Mouse (Mus musculus): ENCODE measurements around the gene Efcab11. TPM values are rescaled to one million over a fixed set of nuclear protein-coding genes. Genes with fewer than 3 reads are reported as not detected.

Gene Efcab11
- total RNA-seq, 1 experiment = 2.9 TPM

DNA sequence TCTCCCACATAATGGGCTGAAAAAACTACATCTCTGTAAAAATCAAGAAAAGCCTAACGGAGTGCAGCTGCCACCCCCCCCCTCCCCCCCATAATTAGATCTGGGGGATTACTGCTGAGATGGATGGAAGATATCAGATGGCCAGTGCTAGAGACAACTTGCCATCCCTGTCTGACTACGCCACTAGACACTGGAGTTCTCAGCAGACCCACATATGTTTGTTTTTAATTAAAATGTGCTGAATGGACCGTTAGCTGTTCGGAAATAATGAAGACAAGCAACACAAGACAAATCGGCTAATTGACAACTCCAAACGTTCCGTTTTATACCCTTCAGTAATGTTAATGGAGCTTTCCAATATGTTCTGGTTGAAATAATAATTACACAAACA, 213.5 kb downstream of the Efcab11 start:
- Histone ChIP-seq H3K4me1 (ENCODE audit: control insufficient read depth in 2 of 2, insufficient read depth in 2 of 2, low read length in 2 of 2, poor library complexity in 1 of 2) (no peaks in the 10 kb centered on the region), H3K36me3 (ENCODE audit: control insufficient read depth, insufficient read depth, low read length, poor library complexity, severe bottlenecking) (no peaks in the 10 kb centered on the region), H3K4me3 (ENCODE audit: insufficient read depth in 1 of 2, low read depth in 1 of 2, low read length in 2 of 2, poor library complexity in 1 of 2, severe bottlenecking in 1 of 2) (no peak overlapping the region), H3K9me3 (ENCODE audit: control insufficient read depth, insufficient read depth, low read depth, low read length) (no peaks in the 10 kb centered on the region), H3K9ac (ENCODE audit: insufficient read depth, low read depth, low read length, poor library complexity, severe bottlenecking) (no peak overlapping the region), H3K27ac (ENCODE audit: insufficient read depth, low read depth, low read length, poor library complexity, severe bottlenecking) (no peak overlapping the region)
- no peak for TF ChIP-seq MAFK (IDR thresholded peaks at IDR 0.05; ENCODE audit: insufficient read depth, low read depth, low read length)
- no peak for TF ChIP-seq ZNF384 (IDR thresholded peaks at IDR 0.05; ENCODE audit: low read depth, low read length)
- no peak for TF ChIP-seq ZC3H11A (IDR thresholded peaks at IDR 0.05; ENCODE audit: borderline replicate concordance, low read depth, low read length)
- no peak for TF ChIP-seq CHD2 (IDR thresholded peaks at IDR 0.05; ENCODE audit: low read depth, low read length)
- no peak for TF ChIP-seq HCFC1 (IDR thresholded peaks at IDR 0.05; ENCODE audit: borderline replicate concordance, insufficient read depth, low read length)
- DNase-seq (ENCODE audit: low read depth, low spot score) = no peak
- in situ Hi-C loops (cut with MboI; ENCODE audit: low sequenced_read_pairs in 2 of 2, unreplicated experiment in 2 of 2) = no loop called here

DNA sequence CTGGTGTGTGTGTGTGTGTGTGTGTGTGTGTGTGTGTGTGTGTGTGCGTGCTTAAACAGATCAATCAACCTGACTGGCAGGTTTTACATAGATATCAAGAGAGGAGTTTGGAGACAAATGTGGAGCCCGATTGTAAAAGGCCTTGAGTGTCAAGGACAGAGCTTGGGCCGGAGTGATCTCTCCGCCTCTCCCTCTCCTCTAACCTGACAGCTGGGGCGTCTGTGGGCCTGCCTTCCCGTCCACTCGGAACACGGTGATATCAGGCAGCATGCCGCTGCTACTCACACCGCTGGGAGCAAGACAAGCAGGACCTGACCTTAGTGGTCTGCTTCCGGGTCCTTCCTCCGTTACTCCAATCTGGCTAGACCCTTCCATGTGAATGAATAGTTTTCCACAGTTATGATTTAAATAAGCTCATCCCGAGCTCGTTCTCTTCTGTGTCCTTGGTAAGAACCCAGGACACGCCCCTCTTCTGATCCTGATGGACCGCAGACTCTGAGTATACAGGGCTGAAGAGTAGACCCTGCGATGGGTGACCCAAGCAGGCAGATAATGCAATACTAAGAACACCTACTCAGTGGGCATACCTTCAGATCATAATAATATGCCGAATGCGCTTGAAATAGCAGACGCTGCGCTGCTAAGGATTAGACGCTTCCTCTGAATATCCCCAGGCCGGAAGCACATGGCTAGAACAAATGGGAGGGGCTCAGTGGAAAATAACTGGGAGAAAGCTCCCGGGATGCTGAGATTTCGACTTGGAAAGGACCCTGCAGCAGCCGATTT, 214.1 kb downstream of the Efcab11 start:
- no peak for DNase-seq (ENCODE audit: low read depth, low spot score)
- Histone ChIP-seq H3K9me3 (ENCODE audit: control insufficient read depth, insufficient read depth, low read depth, low read length) (no peaks in the 10 kb centered on the region), H3K4me1 (ENCODE audit: control insufficient read depth in 2 of 2, insufficient read depth in 2 of 2, low read length in 2 of 2, poor library complexity in 1 of 2) (no peaks in the 10 kb centered on the region), H3K9ac (ENCODE audit: insufficient read depth, low read depth, low read length, poor library complexity, severe bottlenecking) (no peak overlapping the region), H3K4me3 (ENCODE audit: insufficient read depth in 1 of 2, low read depth in 1 of 2, low read length in 2 of 2, poor library complexity in 1 of 2, severe bottlenecking in 1 of 2) (no peak overlapping the region), H3K36me3 (ENCODE audit: control insufficient read depth, insufficient read depth, low read length, poor library complexity, severe bottlenecking) (no peaks in the 10 kb centered on the region), H3K27ac (ENCODE audit: insufficient read depth, low read depth, low read length, poor library complexity, severe bottlenecking) (no peak overlapping the region)
- in situ Hi-C loops (cut with MboI; ENCODE audit: low sequenced_read_pairs in 2 of 2, unreplicated experiment in 2 of 2) = no loop called here
- TF ChIP-seq MAFK (IDR thresholded peaks at IDR 0.05; ENCODE audit: insufficient read depth, low read depth, low read length) (no peak), CHD2 (IDR thresholded peaks at IDR 0.05; ENCODE audit: low read depth, low read length) (no peak), HCFC1 (IDR thresholded peaks at IDR 0.05; ENCODE audit: borderline replicate concordance, insufficient read depth, low read length) (no peak), ZNF384 (IDR thresholded peaks at IDR 0.05; ENCODE audit: low read depth, low read length) (no peak), ZC3H11A (IDR thresholded peaks at IDR 0.05; ENCODE audit: borderline replicate concordance, low read depth, low read length) (no peak)

DNA sequence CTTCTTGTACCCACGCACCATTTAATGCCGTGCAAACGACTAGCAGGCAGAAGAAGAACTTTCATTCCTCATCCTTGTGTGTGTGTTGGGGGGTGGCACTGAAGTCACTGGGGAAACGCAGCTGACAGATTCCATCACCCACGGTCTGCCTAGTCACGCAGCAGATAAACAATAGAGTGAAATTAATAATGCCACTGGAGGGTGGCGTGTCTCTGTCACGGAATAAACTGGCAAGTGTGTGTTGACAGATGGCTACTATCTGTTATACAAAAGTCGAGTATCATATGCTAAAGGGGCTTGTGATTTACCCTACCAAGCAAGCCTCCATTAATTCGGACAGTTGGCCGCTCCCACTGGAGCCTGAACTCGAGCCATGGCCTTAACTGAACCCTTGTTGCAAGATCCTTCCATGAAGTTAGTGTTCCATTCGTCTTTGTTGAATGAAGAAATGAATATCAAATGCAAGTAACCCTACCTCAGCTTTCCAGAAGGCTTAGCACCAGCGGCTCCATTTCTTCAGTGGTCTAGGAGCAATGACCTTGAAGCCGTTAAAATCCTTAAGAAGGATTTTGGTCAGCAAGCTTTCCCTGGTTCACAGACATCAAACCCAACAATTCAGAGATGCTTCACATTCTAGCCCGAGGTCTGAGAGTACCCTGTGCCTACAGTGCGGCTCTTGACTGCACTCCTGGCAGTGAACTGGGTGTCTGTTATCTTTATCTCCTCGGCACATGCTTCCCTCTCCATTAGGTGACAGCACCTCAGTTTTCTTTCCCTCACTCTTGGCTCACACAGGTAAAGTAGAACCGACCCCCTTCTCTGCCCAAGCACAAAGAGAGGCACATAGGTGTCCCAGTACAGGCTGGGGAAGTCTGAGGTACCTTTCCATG, 229.0 kb downstream of the Efcab11 start:
- in situ Hi-C loops (cut with MboI; ENCODE audit: low sequenced_read_pairs in 2 of 2, unreplicated experiment in 2 of 2) = no loop called here
- H3K36me3 ChIP-seq (ENCODE audit: control insufficient read depth, insufficient read depth, low read length, poor library complexity, severe bottlenecking) = no peaks in the 10 kb centered on the region
- H3K27ac ChIP-seq (ENCODE audit: insufficient read depth, low read depth, low read length, poor library complexity, severe bottlenecking) = no peak overlapping the region
- H3K4me1 ChIP-seq (ENCODE audit: control insufficient read depth in 2 of 2, insufficient read depth in 2 of 2, low read length in 2 of 2, poor library complexity in 1 of 2) = no peaks in the 10 kb centered on the region
- no peak overlapping the region for H3K9ac ChIP-seq (ENCODE audit: insufficient read depth, low read depth, low read length, poor library complexity, severe bottlenecking)
- H3K4me3 ChIP-seq (ENCODE audit: insufficient read depth in 1 of 2, low read depth in 1 of 2, low read length in 2 of 2, poor library complexity in 1 of 2, severe bottlenecking in 1 of 2) = no peak overlapping the region
- TF ChIP-seq HCFC1 (IDR thresholded peaks at IDR 0.05; ENCODE audit: borderline replicate concordance, insufficient read depth, low read length) = no peak
- no peak for TF ChIP-seq ZC3H11A (IDR thresholded peaks at IDR 0.05; ENCODE audit: borderline replicate concordance, low read depth, low read length)
- no peak for TF ChIP-seq MAFK (IDR thresholded peaks at IDR 0.05; ENCODE audit: insufficient read depth, low read depth, low read length)
- no peak for TF ChIP-seq CHD2 (IDR thresholded peaks at IDR 0.05; ENCODE audit: low read depth, low read length)
- TF ChIP-seq ZNF384 (IDR thresholded peaks at IDR 0.05; ENCODE audit: low read depth, low read length) = no peak
- DNase-seq (ENCODE audit: low read depth, low spot score) = no peak
- no peaks in the 10 kb centered on the region for H3K9me3 ChIP-seq (ENCODE audit: control insufficient read depth, insufficient read depth, low read depth, low read length)

DNA sequence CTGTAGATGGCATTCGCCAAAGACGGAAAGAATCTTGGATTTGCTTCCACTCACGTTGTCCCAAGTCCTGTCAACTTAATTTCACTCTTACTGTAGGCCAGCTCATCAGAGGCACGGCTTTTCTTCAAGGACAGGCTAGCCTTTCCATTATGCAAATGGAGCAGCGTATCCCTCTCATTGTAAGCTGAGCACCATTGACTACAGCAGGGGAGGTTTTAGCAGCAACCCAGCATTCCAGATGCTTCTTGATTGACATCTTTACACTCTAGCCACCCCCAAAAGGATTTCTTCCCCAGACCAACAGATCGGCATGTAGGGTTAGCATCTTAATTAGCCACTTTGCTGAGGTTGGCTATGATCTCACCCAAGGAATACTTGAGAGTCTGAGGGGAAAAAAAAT, 231.8 kb downstream of the Efcab11 start:
- in situ Hi-C loops (cut with MboI; ENCODE audit: low sequenced_read_pairs in 2 of 2, unreplicated experiment in 2 of 2) = no loop called here
- no peak overlapping the region for H3K27ac ChIP-seq (ENCODE audit: insufficient read depth, low read depth, low read length, poor library complexity, severe bottlenecking)
- no peak overlapping the region for H3K4me3 ChIP-seq (ENCODE audit: insufficient read depth in 1 of 2, low read depth in 1 of 2, low read length in 2 of 2, poor library complexity in 1 of 2, severe bottlenecking in 1 of 2)

More for the DNA sequence above, 231.8 kb downstream of the Efcab11 start:
- TF ChIP-seq CHD2 (IDR thresholded peaks at IDR 0.05; ENCODE audit: low read depth, low read length) = no peak
- no peak for TF ChIP-seq HCFC1 (IDR thresholded peaks at IDR 0.05; ENCODE audit: borderline replicate concordance, insufficient read depth, low read length)
- no peak for TF ChIP-seq MAFK (IDR thresholded peaks at IDR 0.05; ENCODE audit: insufficient read depth, low read depth, low read length)
- no peak for TF ChIP-seq ZC3H11A (IDR thresholded peaks at IDR 0.05; ENCODE audit: borderline replicate concordance, low read depth, low read length)
- no peak for TF ChIP-seq ZNF384 (IDR thresholded peaks at IDR 0.05; ENCODE audit: low read depth, low read length)
- Histone ChIP-seq H3K36me3 (ENCODE audit: control insufficient read depth, insufficient read depth, low read length, poor library complexity, severe bottlenecking) (no peaks in the 10 kb centered on the region), H3K9me3 (ENCODE audit: control insufficient read depth, insufficient read depth, low read depth, low read length) (no peaks in the 10 kb centered on the region), H3K4me1 (ENCODE audit: control insufficient read depth in 2 of 2, insufficient read depth in 2 of 2, low read length in 2 of 2, poor library complexity in 1 of 2) (no peaks in the 10 kb centered on the region), H3K9ac (ENCODE audit: insufficient read depth, low read depth, low read length, poor library complexity, severe bottlenecking) (no peak overlapping the region)
- no peak for DNase-seq (ENCODE audit: low read depth, low spot score)
